Mouse (Mus musculus): Measurements from ENCODE around the gene Ankrd39. TPM values are rescaled to one million over a fixed set of nuclear protein-coding genes. Genes with fewer than 3 reads are reported as not detected.

Gene Ankrd39
- polyA plus RNA-seq, 1 experiment from 2014 or later, result 27.7 TPM

GRCm38 (mm10) chr1:36558031-36558993, 11.1 kb upstream of the Ankrd39 start, which contains the start of gene Sema4c:
Gene Sema4c, minus strand, starts transcription at chr1:36558349.
- Histone ChIP-seq H3K4me1 (peaks cover 55% of the 10 kb centered on the region), H3K27me3 (no peaks in the 10 kb centered on the region), H3K36me3 (peaks cover 23% of the 10 kb centered on the region), H3K4me2 (replicated peaks) (peak within 1 kb of the TSS; percentile 98), H3K9me3 (no peaks in the 10 kb centered on the region), H3K9ac (peak within 1 kb of the TSS; percentile 98), H3K27ac (peak within 1 kb of the TSS; percentile 100), H3K4me3 (peak within 1 kb of the TSS; percentile 94)
- WGBS, result 1% methylated on average over 68 of the region's 69 CpGs
- peak; percentile 74 for ATAC-seq (ENCODE audit: low FRiP score, low read depth)

DNA sequence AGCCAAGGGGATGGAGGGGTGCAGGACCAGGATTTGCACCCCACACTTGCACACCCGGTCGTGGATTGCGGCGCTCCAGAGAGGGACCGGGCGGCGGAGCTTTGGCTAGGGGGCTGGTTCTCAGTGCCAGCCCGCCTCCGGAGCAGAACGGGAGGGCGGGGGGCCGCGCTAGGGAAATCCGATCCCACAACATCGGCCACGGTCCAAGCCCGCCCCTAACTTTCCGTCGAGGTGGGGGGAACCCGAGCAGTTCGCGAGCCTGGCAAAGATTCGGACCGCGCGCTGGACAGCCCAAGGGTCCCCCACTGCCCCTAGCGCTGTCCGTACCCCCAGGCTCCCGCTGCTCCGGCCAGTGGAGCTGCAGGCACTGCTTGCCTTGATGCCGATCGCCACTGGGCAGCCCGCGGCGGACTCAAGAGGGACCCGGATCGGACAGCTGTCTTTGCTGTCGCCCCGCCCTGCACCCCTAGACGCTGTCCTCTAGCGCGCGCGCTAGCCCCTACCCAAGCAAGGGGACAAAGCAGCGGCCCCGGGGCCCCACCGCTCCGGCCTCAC, 10.3 kb upstream of the Ankrd39 start:
- Histone ChIP-seq H3K4me1 (peaks cover 49% of the 10 kb centered on the region), H3K27ac (peak overlapping the region; percentile 100), H3K4me3 (peak overlapping the region; percentile 94), H3K27me3 (no peaks in the 10 kb centered on the region), H3K9me3 (no peaks in the 10 kb centered on the region), H3K36me3 (peaks cover 30% of the 10 kb centered on the region), H3K9ac (peak overlapping the region; percentile 98), H3K4me2 (replicated peaks) (peak overlapping the region; percentile 98)
- ATAC-seq (ENCODE audit: low FRiP score, low read depth), result peak; percentile 89
- WGBS, result 1% methylated on average over 47 of the region's 48 CpGs

GRCm38 (mm10) chr1:36556553-36557456, 9.6 kb upstream of the Ankrd39 start:
- Histone ChIP-seq H3K27me3 (no peaks in the 10 kb centered on the region), H3K36me3 (peaks cover 38% of the 10 kb centered on the region), H3K27ac (peak overlapping the region; percentile 100), H3K4me1 (peaks cover 49% of the 10 kb centered on the region), H3K4me2 (replicated peaks) (peak overlapping the region; percentile 98), H3K9ac (peak overlapping the region; percentile 98), H3K9me3 (no peaks in the 10 kb centered on the region), H3K4me3 (peak overlapping the region; percentile 94)
- under 1% methylated on average over 52 of the region's 52 CpGs for WGBS
- peak; percentile 83 for ATAC-seq (ENCODE audit: low FRiP score, low read depth)

- H3K9ac ChIP-seq, result peak overlapping the region; percentile 98
- WGBS, result 0% methylated on average over 8 of the region's 8 CpGs
- ATAC-seq (ENCODE audit: low FRiP score, low read depth), result no peak
- peaks cover 44% of the 10 kb centered on the region for H3K4me1 ChIP-seq
- peak overlapping the region; percentile 98 for H3K4me2 ChIP-seq (replicated peaks)
- no peaks in the 10 kb centered on the region for H3K27me3 ChIP-seq
- H3K27ac ChIP-seq, result peak overlapping the region; percentile 100
- peak overlapping the region; percentile 94 for H3K4me3 ChIP-seq
- peaks cover 47% of the 10 kb centered on the region for H3K36me3 ChIP-seq
- no peaks in the 10 kb centered on the region for H3K9me3 ChIP-seq
Measured at GRCm38 (mm10) chr1:36555798-36556395, 8.7 kb upstream of the Ankrd39 start.

GRCm38 (mm10) chr1:36554633-36555399, 7.6 kb upstream of the Ankrd39 start:
- Histone ChIP-seq H3K4me1 (peaks cover 46% of the 10 kb centered on the region), H3K9ac (peak overlapping the region; percentile 98), H3K4me3 (peak overlapping the region; percentile 94), H3K36me3 (peaks cover 58% of the 10 kb centered on the region), H3K27ac (0 out of 2 replicates have a peak overlapping the region, but pooled peaks have one; percentile 100), H3K4me2 (replicated peaks) (peak overlapping the region; percentile 98), H3K27me3 (no peaks in the 10 kb centered on the region), H3K9me3 (no peaks in the 10 kb centered on the region)
- 68% methylated on average over 21 of the region's 21 CpGs for WGBS
- no peak for ATAC-seq (ENCODE audit: low FRiP score, low read depth)

DNA sequence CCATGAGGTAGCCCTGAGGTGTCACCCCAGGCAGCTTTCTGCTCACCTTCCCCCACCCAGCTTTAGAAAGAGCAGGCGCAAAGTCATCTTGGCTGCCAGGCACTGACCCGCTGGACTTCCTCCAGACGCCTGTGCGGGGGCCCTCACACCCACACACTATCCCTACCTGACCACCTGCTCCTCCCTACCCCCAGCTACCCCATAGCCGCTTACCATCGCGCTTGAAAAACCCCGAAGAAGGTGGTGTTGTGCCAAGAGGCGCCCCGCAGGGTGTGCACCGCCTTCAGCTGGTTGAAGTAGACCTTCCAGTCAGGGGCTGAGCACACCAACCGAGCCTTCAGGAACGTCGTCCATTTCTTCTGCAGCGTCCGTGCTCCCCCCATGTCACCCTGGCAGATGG, 5.3 kb upstream of the Ankrd39 start:
- Histone ChIP-seq H3K9me3 (no peaks in the 10 kb centered on the region), H3K27ac (no peak overlapping the region), H3K4me2 (replicated peaks) (no peak overlapping the region), H3K36me3 (peaks cover 77% of the 10 kb centered on the region), H3K9ac (no peak overlapping the region), H3K27me3 (no peaks in the 10 kb centered on the region), H3K4me3 (no peak overlapping the region), H3K4me1 (peaks cover 54% of the 10 kb centered on the region)
- WGBS, result 88% methylated on average over 16 of the region's 16 CpGs
- no peak for ATAC-seq (ENCODE audit: low FRiP score, low read depth)

GRCm38 (mm10) chr1:36551904-36552303, 4.7 kb upstream of the Ankrd39 start:
- no peaks in the 10 kb centered on the region for H3K9me3 ChIP-seq
- H3K36me3 ChIP-seq, result peaks cover 77% of the 10 kb centered on the region
- H3K4me3 ChIP-seq, result no peak overlapping the region
- no peaks in the 10 kb centered on the region for H3K27me3 ChIP-seq
- H3K4me1 ChIP-seq, result peaks cover 57% of the 10 kb centered on the region
- H3K27ac ChIP-seq, result no peak overlapping the region
- ATAC-seq (ENCODE audit: low FRiP score, low read depth), result no peak
- H3K9ac ChIP-seq, result no peak overlapping the region
- WGBS, result 88% methylated on average over 17 of the region's 17 CpGs
- H3K4me2 ChIP-seq (replicated peaks), result no peak overlapping the region

DNA sequence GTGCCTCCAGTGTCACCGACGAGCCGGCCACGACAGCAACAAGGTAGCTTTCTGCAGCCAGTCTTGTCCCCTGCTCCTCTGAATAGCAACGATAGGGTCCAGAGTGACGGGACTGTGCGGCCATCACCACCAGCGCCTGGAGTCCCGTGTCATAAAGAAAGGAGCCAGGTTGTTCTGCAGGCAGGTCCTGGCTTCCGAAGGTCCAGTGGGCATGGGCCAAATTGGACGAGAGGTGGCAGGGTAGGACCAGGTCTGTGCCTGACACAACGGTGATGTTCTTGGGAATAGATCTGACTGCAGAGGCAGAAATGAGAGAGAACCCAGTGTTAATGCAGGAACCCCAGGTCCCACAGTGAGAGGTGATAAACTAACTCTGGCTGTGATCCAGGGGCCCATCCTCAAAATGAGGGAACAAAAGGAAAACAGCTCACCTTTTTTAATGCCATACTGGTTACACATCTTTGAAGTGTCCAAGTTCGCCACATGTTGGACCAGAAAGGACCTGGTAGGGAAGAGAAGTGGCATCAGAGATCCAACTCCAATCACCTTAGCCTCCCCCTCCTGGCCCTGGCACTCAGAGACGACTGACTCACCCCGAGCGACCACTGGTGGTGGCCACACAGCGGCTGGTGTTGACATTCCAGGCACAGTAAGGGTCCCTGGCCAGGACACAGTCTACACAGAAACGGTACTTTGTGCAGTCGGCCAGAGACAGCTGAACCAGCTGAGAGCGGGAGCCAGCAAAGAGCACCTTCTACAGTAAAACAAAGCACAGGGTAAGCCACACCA, 3.0 kb upstream of the Ankrd39 start:
- WGBS, result 77% methylated on average over 20 of the region's 20 CpGs
- ATAC-seq (ENCODE audit: low FRiP score, low read depth), result no peak
- H3K9me3 ChIP-seq, result no peaks in the 10 kb centered on the region
- no peak overlapping the region for H3K4me2 ChIP-seq (replicated peaks)
- no peak overlapping the region for H3K27ac ChIP-seq
- H3K4me1 ChIP-seq, result peaks cover 63% of the 10 kb centered on the region
- no peak overlapping the region for H3K9ac ChIP-seq
- H3K36me3 ChIP-seq, result peaks cover 74% of the 10 kb centered on the region
- H3K4me3 ChIP-seq, result no peak overlapping the region
- H3K27me3 ChIP-seq, result no peaks in the 10 kb centered on the region

GRCm38 (mm10) chr1:36549491-36549890, 2.2 kb upstream of the Ankrd39 start:
- no peak for ATAC-seq (ENCODE audit: low FRiP score, low read depth)
- peak overlapping the region; percentile 27 for H3K4me2 ChIP-seq (replicated peaks)
- peaks cover 55% of the 10 kb centered on the region for H3K4me1 ChIP-seq
- peak overlapping the region; percentile 52; the same call in 1 of the 2 replicates for H3K27ac ChIP-seq
- WGBS, result 75% methylated on average over 18 of the region's 18 CpGs
- peak overlapping the region; percentile 35; the same call in 1 of the 2 replicates for H3K9ac ChIP-seq
- H3K4me3 ChIP-seq, result no peak overlapping the region
- peaks cover 66% of the 10 kb centered on the region for H3K36me3 ChIP-seq
- no peaks in the 10 kb centered on the region for H3K9me3 ChIP-seq
- no peaks in the 10 kb centered on the region for H3K27me3 ChIP-seq

DNA sequence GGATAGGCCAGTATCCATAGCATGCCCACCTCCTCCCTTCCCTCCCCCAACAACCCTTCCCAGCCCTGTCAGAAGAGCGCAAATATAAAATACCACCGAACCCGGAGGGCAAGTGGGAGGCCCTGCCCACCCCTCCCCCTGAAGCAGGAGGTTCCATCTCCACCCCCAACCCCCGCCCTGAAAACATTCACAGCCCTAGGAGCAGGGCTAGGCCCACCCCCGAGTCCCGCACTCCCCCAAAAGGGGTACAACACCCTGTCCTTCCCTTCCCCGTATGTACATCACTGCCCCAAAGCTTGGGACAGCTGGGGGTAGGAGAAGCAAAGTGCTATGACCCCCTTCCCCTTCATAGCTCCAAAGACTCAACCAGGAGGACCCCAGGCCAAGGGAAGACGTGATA, 1.5 kb upstream of the Ankrd39 start:
- H3K27me3 ChIP-seq, result no peaks in the 10 kb centered on the region
- no peak overlapping the region for H3K4me3 ChIP-seq
- H3K9ac ChIP-seq, result peak overlapping the region; percentile 35; the same call in 1 of the 2 replicates
- H3K4me2 ChIP-seq (replicated peaks), result peak overlapping the region; percentile 27
- no peak for ATAC-seq (ENCODE audit: low FRiP score, low read depth)
- peak overlapping the region; percentile 52; the same call in 1 of the 2 replicates for H3K27ac ChIP-seq
- WGBS, result 41% methylated on average over 8 of the region's 8 CpGs
- H3K9me3 ChIP-seq, result no peaks in the 10 kb centered on the region
- H3K4me1 ChIP-seq, result peaks cover 53% of the 10 kb centered on the region
- peaks cover 62% of the 10 kb centered on the region for H3K36me3 ChIP-seq
